Mouse (Mus musculus): ENCODE results near the gene Tex29. TPM values are rescaled to one million over a fixed set of nuclear protein-coding genes. Genes with fewer than 3 reads are reported as not detected.

Tex29 gene
- polyA plus RNA-seq, 2 experiments, result not detected

DNA sequence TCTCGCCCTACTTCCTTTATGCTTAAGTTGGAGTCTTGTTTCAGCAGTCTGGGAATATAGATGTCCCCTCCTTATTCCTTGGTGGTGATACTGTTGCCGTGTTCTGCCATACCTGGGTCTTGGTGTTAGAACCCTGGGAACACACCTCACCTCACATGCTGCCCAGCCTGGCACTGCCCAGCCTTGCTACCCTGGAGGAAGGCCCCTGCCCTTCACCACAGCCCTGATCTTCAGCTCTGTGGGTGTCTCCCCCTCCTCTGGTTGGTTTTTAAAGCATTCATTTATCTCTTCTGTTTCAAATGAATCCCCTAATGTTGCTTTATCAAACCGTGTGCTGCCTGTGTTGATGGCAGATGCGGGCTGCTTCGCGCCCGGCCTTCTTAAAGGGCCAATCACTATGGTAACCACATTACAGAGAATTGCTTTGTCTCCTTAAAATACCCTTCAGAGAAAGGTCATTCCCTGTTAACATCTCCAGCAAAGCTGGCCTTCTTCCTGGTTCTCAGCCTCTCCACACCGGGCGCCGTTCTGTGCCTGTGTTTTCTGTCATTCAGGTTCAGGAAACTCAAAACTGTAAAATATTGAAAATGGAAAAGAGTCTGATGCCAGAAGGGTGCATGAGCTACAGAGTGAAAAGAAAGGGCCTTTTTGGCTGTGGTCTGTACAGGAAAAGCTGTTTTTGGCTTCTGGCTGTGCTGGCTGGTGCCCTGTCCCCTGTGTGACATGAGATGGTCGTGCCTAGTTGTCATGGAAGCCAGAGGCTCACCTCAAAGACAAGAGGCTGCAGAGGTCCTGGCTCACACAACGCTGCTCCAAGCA is 45.8 kb downstream of the Tex29 start:
- Histone ChIP-seq H3K27ac (no peak overlapping the region), H3K9me3 (ENCODE audit: control insufficient read depth, low read length) (no peaks in the 10 kb centered on the region), H3K4me2 (ENCODE audit: low read depth) (no peak overlapping the region), H3K36me3 (replicated peaks; ENCODE audit: control insufficient read depth, insufficient read depth, low read depth) (no peaks in the 10 kb centered on the region), H3K9ac (replicated peaks) (no peak overlapping the region), H3K4me1 (replicated peaks; ENCODE audit: control insufficient read depth in 2 of 2, insufficient read depth in 2 of 2, low read length in 1 of 2) (no peaks in the 10 kb centered on the region), H3K27me3 (ENCODE audit: control insufficient read depth, insufficient read depth, low read length) (no peaks in the 10 kb centered on the region), H3K4me3 (ENCODE audit: insufficient read depth in 1 of 2, low read depth in 2 of 2, low read length in 2 of 2) (no peak overlapping the region)
- DNase-seq (ENCODE audit: low read depth in 3 of 3, low spot score in 3 of 3), result no peak
- TF ChIP-seq CTCF (IDR thresholded peaks at IDR 0.05; ENCODE audit: low read depth) (no peak), EP300 (IDR thresholded peaks at IDR 0.05; ENCODE audit: low read depth) (no peak)
- WGBS (ENCODE audit: insufficient replicate concordance), result 68% methylated on average over 12 of the region's 12 CpGs
- ATAC-seq (ENCODE audit: insufficient read depth), result no peak

- no peak overlapping the region for H3K4me2 ChIP-seq (ENCODE audit: low read depth)
- DNase-seq (ENCODE audit: low read depth in 3 of 3, low spot score in 3 of 3) (no peak), ATAC-seq (ENCODE audit: insufficient read depth) (no peak)
- H3K36me3 ChIP-seq (replicated peaks; ENCODE audit: control insufficient read depth, insufficient read depth, low read depth), result no peaks in the 10 kb centered on the region
- H3K9ac ChIP-seq (replicated peaks), result no peak overlapping the region
- no peaks in the 10 kb centered on the region for H3K9me3 ChIP-seq (ENCODE audit: control insufficient read depth, low read length)
- no peaks in the 10 kb centered on the region for H3K27me3 ChIP-seq (ENCODE audit: control insufficient read depth, insufficient read depth, low read length)
- TF ChIP-seq CTCF (IDR thresholded peaks at IDR 0.05; ENCODE audit: low read depth) (no peak), EP300 (IDR thresholded peaks at IDR 0.05; ENCODE audit: low read depth) (no peak)
- H3K27ac ChIP-seq, result no peak overlapping the region
- no peak overlapping the region for H3K4me3 ChIP-seq (ENCODE audit: insufficient read depth in 1 of 2, low read depth in 2 of 2, low read length in 2 of 2)
- no peaks in the 10 kb centered on the region for H3K4me1 ChIP-seq (replicated peaks; ENCODE audit: control insufficient read depth in 2 of 2, insufficient read depth in 2 of 2, low read length in 1 of 2)
- WGBS (ENCODE audit: insufficient replicate concordance), result 69% methylated on average over 2 of the region's 2 CpGs
Observed at GRCm38 (mm10) chr8:11886824-11887223, 46.5 kb downstream of the Tex29 start.

GRCm38 (mm10) chr8:11889156-11890018 is 49.1 kb downstream of the Tex29 start:
- Histone ChIP-seq H3K4me1 (replicated peaks; ENCODE audit: control insufficient read depth in 2 of 2, insufficient read depth in 2 of 2, low read length in 1 of 2) (no peaks in the 10 kb centered on the region), H3K9ac (replicated peaks) (no peak overlapping the region), H3K4me3 (ENCODE audit: insufficient read depth in 1 of 2, low read depth in 2 of 2, low read length in 2 of 2) (no peak overlapping the region), H3K4me2 (ENCODE audit: low read depth) (no peak overlapping the region), H3K36me3 (replicated peaks; ENCODE audit: control insufficient read depth, insufficient read depth, low read depth) (no peaks in the 10 kb centered on the region), H3K27ac (no peak overlapping the region), H3K27me3 (ENCODE audit: control insufficient read depth, insufficient read depth, low read length) (no peaks in the 10 kb centered on the region), H3K9me3 (ENCODE audit: control insufficient read depth, low read length) (no peaks in the 10 kb centered on the region)
- 39% methylated on average over 7 of the region's 7 CpGs for WGBS (ENCODE audit: insufficient replicate concordance)
- DNase-seq (ENCODE audit: low read depth in 3 of 3, low spot score in 3 of 3) (no peak), ATAC-seq (ENCODE audit: insufficient read depth) (no peak)
- TF ChIP-seq EP300 (IDR thresholded peaks at IDR 0.05; ENCODE audit: low read depth), result no peak
- TF ChIP-seq CTCF (IDR thresholded peaks at IDR 0.05; ENCODE audit: low read depth), result no peak

- 63% methylated on average over 2 of the region's 2 CpGs for WGBS (ENCODE audit: insufficient replicate concordance)
- Histone ChIP-seq H3K4me1 (replicated peaks; ENCODE audit: control insufficient read depth in 2 of 2, insufficient read depth in 2 of 2, low read length in 1 of 2) (no peaks in the 10 kb centered on the region), H3K9ac (replicated peaks) (no peak overlapping the region), H3K27ac (no peak overlapping the region), H3K4me2 (ENCODE audit: low read depth) (no peak overlapping the region), H3K4me3 (ENCODE audit: insufficient read depth in 1 of 2, low read depth in 2 of 2, low read length in 2 of 2) (no peak overlapping the region), H3K9me3 (ENCODE audit: control insufficient read depth, low read length) (no peaks in the 10 kb centered on the region), H3K36me3 (replicated peaks; ENCODE audit: control insufficient read depth, insufficient read depth, low read depth) (no peaks in the 10 kb centered on the region), H3K27me3 (ENCODE audit: control insufficient read depth, insufficient read depth, low read length) (no peaks in the 10 kb centered on the region)
- TF ChIP-seq CTCF (IDR thresholded peaks at IDR 0.05; ENCODE audit: low read depth), result no peak
- TF ChIP-seq EP300 (IDR thresholded peaks at IDR 0.05; ENCODE audit: low read depth), result no peak
- DNase-seq (ENCODE audit: low read depth in 3 of 3, low spot score in 3 of 3) (no peak), ATAC-seq (ENCODE audit: insufficient read depth) (no peak)
Observed at GRCm38 (mm10) chr8:11892756-11893155, 52.5 kb downstream of the Tex29 start.
